Mouse (Mus musculus): ENCODE data around the gene Krtap19-1. TPM values are rescaled to one million over a fixed set of nuclear protein-coding genes. Genes with fewer than 3 reads are reported as not detected.

Krtap19-1 gene
- total RNA-seq (2023): not detected

DNA sequence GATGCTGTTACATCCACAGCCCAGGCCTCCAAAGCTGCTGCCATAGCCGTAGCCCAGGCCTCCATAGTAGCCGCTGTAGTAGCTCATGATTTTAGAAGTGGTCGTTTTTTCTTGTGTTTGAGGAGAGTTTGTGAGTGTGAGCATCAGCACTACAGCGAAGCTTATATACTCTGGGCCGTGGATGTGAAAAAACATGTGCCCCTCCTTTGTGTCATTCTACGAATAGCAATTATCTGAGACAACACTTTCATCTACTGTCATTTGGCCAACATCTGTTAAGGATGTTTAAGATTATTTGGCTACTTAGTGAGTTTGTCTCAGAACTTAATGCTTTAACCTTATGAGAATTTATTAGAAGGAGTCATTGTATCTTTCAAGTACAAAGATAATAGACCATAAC is at the start of gene Krtap19-1:
Krtap19-1 (minus strand) TSS at position 101 of the 400 bp plus-strand sequence.

GRCm38 (mm10) chr16:88896357-88896756 is 27.1 kb upstream of the Krtap19-1 start, which contains the start of gene Krtap19-5:
TSS of gene Krtap19-5 (minus strand) at chr16:88896457.

GRCm38 (mm10) chr16:88884989-88885388 is 15.8 kb upstream of the Krtap19-1 start, which contains the start of gene Krtap19-4:
TSS of gene Krtap19-4 (minus strand) at chr16:88885089.

GRCm38 (mm10) chr16:88877938-88878337 is 8.7 kb upstream of the Krtap19-1 start, which contains the start of gene Krtap19-3:
TSS of gene Krtap19-3 (minus strand) at chr16:88878038.

DNA sequence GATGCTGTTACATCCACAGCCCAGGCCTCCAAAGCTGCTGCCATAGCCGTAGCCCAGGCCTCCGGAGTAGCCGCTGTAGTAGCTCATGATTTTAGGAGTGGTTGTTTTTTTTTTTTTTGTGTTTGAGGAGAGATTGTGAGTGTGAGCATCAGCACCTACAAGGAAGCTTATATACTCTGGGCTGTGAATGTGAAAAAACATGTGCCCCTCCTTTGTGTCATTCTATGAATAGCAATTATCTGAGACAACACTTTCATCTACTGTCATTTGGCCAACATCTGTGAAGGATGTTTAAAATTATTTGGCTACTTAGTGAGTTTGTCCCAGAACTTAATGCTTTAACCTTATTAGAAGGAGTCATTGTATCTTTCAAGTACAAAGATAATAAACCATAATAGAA is 5.0 kb upstream of the Krtap19-1 start, which contains the start of gene Krtap19-2:
Krtap19-2 (minus strand) TSS at position 101 of the 400 bp plus-strand sequence.

GRCm38 (mm10) chr16:88826095-88826652 is 43.0 kb downstream of the Krtap19-1 start, which contains the start of gene Krtap14:
TSS of gene Krtap14 (minus strand) at chr16:88826145.

GRCm38 (mm10) chr16:88820066-88820465 is 49.1 kb downstream of the Krtap19-1 start, which contains the start of gene Krtap15:
TSS of gene Krtap15 (plus strand) at chr16:88820215.

Other genes with a start within 250 kb of the Krtap19-1 start
- not detected for gene 2310079G19Rik, start 241.7 kb downstream of the Krtap19-1 start, total RNA-seq (2023)
- gene Krtap26-1, start 221.6 kb downstream of the Krtap19-1 start, total RNA-seq (2023): not detected
- gene Krtap27-1, start 197.7 kb downstream of the Krtap19-1 start, total RNA-seq (2023): not detected
- not detected for gene 2310061N02Rik, start 161.4 kb downstream of the Krtap19-1 start, total RNA-seq (2023)
- gene Krtap13-1, start 140.5 kb downstream of the Krtap19-1 start, total RNA-seq (2023): not detected
- not detected for gene Krtap13, start 117.8 kb downstream of the Krtap19-1 start, total RNA-seq (2023)
- gene 2310034C09Rik, start 110.6 kb downstream of the Krtap19-1 start, total RNA-seq (2023): not detected
- not detected for gene 2310057N15Rik, start 95.2 kb downstream of the Krtap19-1 start, total RNA-seq (2023)
- not detected for gene Gm5965, start 91.5 kb downstream of the Krtap19-1 start, total RNA-seq (2023)
- not detected for gene Gm20741, start 57.2 kb downstream of the Krtap19-1 start, total RNA-seq (2023)
- not detected for gene Krtap15, start 49.2 kb downstream of the Krtap19-1 start, total RNA-seq (2023)
- not detected for gene Krtap14, start 43.3 kb downstream of the Krtap19-1 start, total RNA-seq (2023)
- gene Krtap19-2, start 4.9 kb upstream of the Krtap19-1 start, total RNA-seq (2023): not detected
- gene Krtap19-3, start 8.6 kb upstream of the Krtap19-1 start, total RNA-seq (2023): not detected
- gene Krtap19-4, start 15.7 kb upstream of the Krtap19-1 start, total RNA-seq (2023): not detected
- not detected for gene Krtap19-5, start 27.0 kb upstream of the Krtap19-1 start, total RNA-seq (2023)
- not detected for gene Krtap19-9b, start 62.9 kb upstream of the Krtap19-1 start, total RNA-seq (2023)
- not detected for gene Krtap16-3, start 93.5 kb upstream of the Krtap19-1 start, total RNA-seq (2023)
- not detected for gene Krtap22-2, start 141.3 kb upstream of the Krtap19-1 start, total RNA-seq (2023)
- gene Gm10229, start 145.9 kb upstream of the Krtap19-1 start, total RNA-seq (2023): not detected
- not detected for gene Krtap6-1, start 162.3 kb upstream of the Krtap19-1 start, total RNA-seq (2023)
- gene Gm10228, start 172.1 kb upstream of the Krtap19-1 start, total RNA-seq (2023): not detected
- gene Krtap6-5, start 178.5 kb upstream of the Krtap19-1 start, total RNA-seq (2023): not detected
- gene 1110025L11Rik, start 194.6 kb upstream of the Krtap19-1 start, total RNA-seq (2023): not detected
- gene Krtap6-3, start 214.6 kb upstream of the Krtap19-1 start, total RNA-seq (2023): not detected